Mouse (Mus musculus) olfactory bulb, adult 2 months (tissue): ENCODE results near the gene Csta1. TPM values are rescaled to one million over a fixed set of nuclear protein-coding genes. Genes with fewer than 3 reads are reported as not detected.
"Not testable (repeated sequence)": the region's sequence is repeated elsewhere in the genome, so short reads cannot be mapped to it uniquely, and the experiment has no call there.

Source experiments
- H3K27ac ChIP-seq: fragments of 200-500 bp; 2 replicates; pipeline ENCODE4 v1.5.1; 2012; ENCODE audit warnings: low read depth, low read length; ENCODE audit not compliant: insufficient read depth
- H3K4me1 ChIP-seq: fragments of 200-500 bp; 2 replicates; pipeline ENCODE4 v1.6.1; 2012; ENCODE audit warnings: low read length; ENCODE audit not compliant: control insufficient read depth, insufficient read depth
- H3K4me3 ChIP-seq: fragments of 200-500 bp; 2 replicates; pipeline ENCODE4 v1.5.1; 2012; ENCODE audit warnings: mild to moderate bottlenecking, low read depth, low read length, moderate library complexity; ENCODE audit not compliant: insufficient read depth
- CTCF ChIP-seq: fragments of 200-500 bp; IDR thresholded peaks from 2 replicates; pipeline ENCODE4 v1.5.1; 2012; ENCODE audit warnings: low read depth, mild to moderate bottlenecking, low read length, moderate library complexity; ENCODE audit not compliant: insufficient read depth
- POLR2A ChIP-seq: fragments of 200-500 bp; IDR thresholded peaks from 2 replicates; pipeline ENCODE4 v1.6.1; 2012; ENCODE audit warnings: mild to moderate bottlenecking, low read depth, low read length, moderate library complexity; ENCODE audit not compliant: insufficient read depth
- WGBS: fragments of 180-500 bp; shearing (Covaris S2); methylation state at CpG from one replicate; pipeline ENCODE4 v1.1.7; 2018; 5-methylcytosine and 5-hydroxymethylcytosine counted together
- polyA plus RNA-seq: library from polyadenylated mRNA; stranded (reverse); fragments of >200 nt; gene quantifications from 2 replicates; pipeline ENCODE4 v1.2.4, GENCODE M21; 2012; ENCODE audit warnings: low replicate concordance; ENCODE audit not compliant: missing spikeins, insufficient read depth, insufficient read length

Gene Csta1
- polyA plus RNA-seq, result not detected in 2 replicates

GRCm38 (mm10) chr16:36131141-36131540 is at the start of gene Csta1:
Csta1 (minus strand) TSS chr16:36131241.
- 76% methylated on average over 1 of the region's 1 CpGs for WGBS
- no peaks in the 10 kb centered on the region for H3K4me1 ChIP-seq
- H3K4me3 ChIP-seq, result no peak within 1 kb of the TSS
- no peak within 1 kb of the TSS for H3K27ac ChIP-seq
- TF ChIP-seq POLR2A, result no peak
- no peak for TF ChIP-seq CTCF

- 85% methylated on average over 2 of the region's 2 CpGs for WGBS
- no peak overlapping the region for H3K4me3 ChIP-seq
- H3K27ac ChIP-seq, result no peak overlapping the region
- TF ChIP-seq CTCF, result no peak
- no peak for TF ChIP-seq POLR2A
- H3K4me1 ChIP-seq, result no peaks in the 10 kb centered on the region
Measured at GRCm38 (mm10) chr16:36179910-36180309, 48.9 kb upstream of the Csta1 start.

- Histone ChIP-seq H3K4me3 (no peak overlapping the region), H3K4me1 (no peaks in the 10 kb centered on the region), H3K27ac (no peak overlapping the region)
- TF ChIP-seq CTCF, result no peak
- TF ChIP-seq POLR2A, result no peak
Measured at GRCm38 (mm10) chr16:36176108-36176507, 45.1 kb upstream of the Csta1 start.

- not testable (repeated sequence) for H3K27ac ChIP-seq, H3K4me1 ChIP-seq, H3K4me3 ChIP-seq
- 70% methylated on average over 10 of the region's 10 CpGs for WGBS
Measured at GRCm38 (mm10) chr16:36167841-36168240, 36.8 kb upstream of the Csta1 start.

- no peak for TF ChIP-seq CTCF
- no peak for TF ChIP-seq POLR2A
- Histone ChIP-seq H3K4me3 (no peak within 1 kb of the TSS), H3K27ac (no peak within 1 kb of the TSS), H3K4me1 (no peaks in the 10 kb centered on the region)
Measured at GRCm38 (mm10) chr16:36156402-36156975, 25.4 kb upstream of the Csta1 start, which contains the start of gene Stfa2l1. Stfa2l1 (plus strand) TSS chr16:36156811.

GRCm38 (mm10) chr16:36138201-36138600 is 7.2 kb upstream of the Csta1 start:
- no peak overlapping the region for H3K27ac ChIP-seq
- WGBS, result 83% methylated on average over 2 of the region's 2 CpGs
- TF ChIP-seq CTCF, result no peak
- no peak for TF ChIP-seq POLR2A
- no peaks in the 10 kb centered on the region for H3K4me1 ChIP-seq
- H3K4me3 ChIP-seq, result no peak overlapping the region

- TF ChIP-seq CTCF, result no peak
- TF ChIP-seq POLR2A, result no peak
- Histone ChIP-seq H3K4me3 (no peak overlapping the region), H3K4me1 (no peaks in the 10 kb centered on the region), H3K27ac (no peak overlapping the region)
- WGBS, result 85% methylated on average over 7 of the region's 7 CpGs
Measured at GRCm38 (mm10) chr16:36128092-36128491, 2.9 kb downstream of the Csta1 start.

GRCm38 (mm10) chr16:36115751-36116150 is 15.3 kb downstream of the Csta1 start:
- not testable (repeated sequence) for H3K27ac ChIP-seq, H3K4me1 ChIP-seq, H3K4me3 ChIP-seq
- WGBS, result 97% methylated on average over 6 of the region's 6 CpGs

GRCm38 (mm10) chr16:36111486-36111885 is 19.6 kb downstream of the Csta1 start:
- not testable (repeated sequence) for H3K27ac ChIP-seq, H3K4me3 ChIP-seq, H3K4me1 ChIP-seq

- WGBS, result 94% methylated on average over 1 of the region's 1 CpGs
- Histone ChIP-seq H3K4me3 (no peak overlapping the region), H3K4me1 (no peaks in the 10 kb centered on the region), H3K27ac (no peak overlapping the region)
- TF ChIP-seq CTCF, result no peak
- no peak for TF ChIP-seq POLR2A
Measured at GRCm38 (mm10) chr16:36102211-36102610, 28.8 kb downstream of the Csta1 start.

- WGBS, result 88% methylated on average over 1 of the region's 1 CpGs
- Histone ChIP-seq H3K4me1 (no peaks in the 10 kb centered on the region), H3K4me3 (no peak overlapping the region), H3K27ac (no peak overlapping the region)
- TF ChIP-seq CTCF, result no peak
- no peak for TF ChIP-seq POLR2A
Measured at GRCm38 (mm10) chr16:36101526-36101925, 29.5 kb downstream of the Csta1 start.

GRCm38 (mm10) chr16:36097813-36098499 is 33.1 kb downstream of the Csta1 start:
- not testable (repeated sequence) for H3K4me3 ChIP-seq, H3K27ac ChIP-seq, H3K4me1 ChIP-seq
- whole genome bisulfite sequencing, result 94% methylated on average over 12 of the region's 12 CpGs
